Mouse (Mus musculus) A20 (cell line): Measurements from ENCODE around the gene Ppp2r5c.

ENCODE experiments used
- DNase-seq: peaks from one replicate; pipeline ENCODE4 v3.0.0-alpha.2; 2011; ENCODE audit warnings: low read depth, low spot score

Ppp2r5c gene

DNA sequence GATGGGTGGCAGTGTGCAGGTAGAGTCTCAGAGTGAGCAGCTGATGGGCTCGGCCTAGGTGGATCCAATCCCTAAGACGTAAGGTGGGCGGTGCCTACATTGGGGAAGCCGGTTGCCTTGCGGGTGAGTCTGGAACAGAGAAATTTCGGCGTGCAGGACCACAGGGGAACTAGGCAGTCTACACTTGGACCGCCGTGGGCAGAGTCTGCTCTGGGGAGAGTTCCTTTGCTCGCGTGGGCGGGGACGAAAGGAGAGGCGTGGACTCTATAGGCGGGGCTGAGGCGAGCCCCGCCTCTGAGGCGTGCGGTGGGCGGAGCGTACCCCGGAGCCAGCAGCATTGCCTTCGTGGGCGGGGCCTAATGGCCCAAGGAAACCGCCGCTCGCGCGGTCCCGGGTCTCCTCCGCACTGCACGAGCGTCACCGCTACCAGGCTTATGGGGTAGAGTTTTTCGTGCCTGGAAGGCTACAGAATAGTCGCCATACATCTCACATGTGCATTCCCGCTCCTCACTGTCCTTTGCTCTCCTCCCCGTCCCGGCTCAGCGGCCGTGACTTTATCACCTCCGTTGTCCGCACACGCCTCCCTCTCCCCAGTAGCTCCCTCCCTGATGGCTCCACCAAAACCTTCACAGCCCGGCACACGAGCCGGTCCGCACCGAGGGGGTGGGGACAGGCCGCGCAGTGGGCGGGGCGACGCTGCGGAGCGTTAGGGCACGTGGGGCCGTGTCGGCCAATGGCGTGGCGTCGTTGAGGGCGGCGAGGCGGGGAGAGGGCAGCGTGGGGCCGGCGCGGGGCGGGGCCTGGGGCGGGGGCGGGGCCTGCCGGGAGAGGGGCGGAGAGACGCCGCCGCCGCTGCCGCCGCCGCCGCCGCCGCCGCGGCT is at the start of gene Ppp2r5c:
Gene Ppp2r5c, plus strand, starts transcription at position 831 of the 881 bp plus-strand sequence.
- peak; percentile 92 for DNase-seq

DNA sequence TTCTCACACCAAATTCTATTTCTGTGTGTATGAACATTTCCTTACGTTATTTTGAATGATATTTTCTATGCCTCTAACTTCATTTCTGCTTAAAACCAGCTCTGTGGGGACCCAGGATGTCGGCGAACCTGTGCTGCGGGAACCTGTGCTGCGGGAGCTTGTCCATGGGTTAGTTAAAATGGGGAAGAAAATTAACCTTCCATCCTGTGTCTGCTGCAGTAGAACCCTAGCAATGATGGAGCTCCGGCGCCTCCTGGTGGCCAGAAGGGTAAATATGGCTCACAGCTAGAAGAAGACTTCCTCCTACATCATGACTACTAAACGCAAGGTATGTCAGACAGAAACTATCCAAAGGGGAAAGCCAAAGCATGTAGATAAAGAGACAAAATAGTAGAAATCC is 48.6 kb upstream of the Ppp2r5c start:
- DNase-seq = peak; percentile 77

DNA sequence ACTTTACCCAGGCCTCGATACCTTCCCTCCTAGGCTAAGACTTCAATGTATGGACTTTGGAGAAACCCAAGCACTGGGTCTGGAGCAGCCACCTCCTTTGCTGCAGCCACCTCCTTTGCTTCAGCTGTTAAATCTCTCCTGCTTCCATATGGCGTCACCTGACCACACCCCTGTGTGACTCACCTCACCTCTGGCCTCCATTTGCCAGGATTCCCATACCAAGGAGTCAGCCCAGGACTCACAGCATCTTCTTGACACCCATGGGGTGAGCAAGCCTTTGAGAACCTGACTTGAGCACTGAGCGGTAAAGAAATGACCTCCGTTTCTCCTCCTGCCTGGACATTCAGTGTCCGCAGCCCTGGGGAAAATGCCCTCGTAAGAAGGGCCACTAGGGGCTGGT is 47.8 kb upstream of the Ppp2r5c start:
- DNase-seq = no peak

DNA sequence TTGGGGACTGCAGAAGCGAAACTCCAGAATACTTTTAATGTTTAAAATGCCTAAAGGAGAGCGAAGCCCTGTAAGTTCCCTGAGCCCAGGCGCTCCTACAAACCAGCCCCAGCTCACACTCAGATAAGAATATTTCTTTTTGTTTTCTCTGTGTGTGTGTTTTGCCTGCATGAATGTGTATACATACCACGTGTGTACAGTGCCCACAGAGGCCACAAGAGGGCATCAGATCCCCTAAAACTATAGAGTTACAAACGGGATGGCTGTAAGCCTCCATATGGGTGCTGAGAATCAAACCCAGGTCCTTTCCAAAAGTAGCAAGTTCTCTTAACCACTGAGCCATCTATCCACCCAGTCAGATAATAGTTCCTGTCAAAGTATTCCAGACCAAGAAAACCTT is 46.0 kb upstream of the Ppp2r5c start:
- no peak for DNase-seq

DNA sequence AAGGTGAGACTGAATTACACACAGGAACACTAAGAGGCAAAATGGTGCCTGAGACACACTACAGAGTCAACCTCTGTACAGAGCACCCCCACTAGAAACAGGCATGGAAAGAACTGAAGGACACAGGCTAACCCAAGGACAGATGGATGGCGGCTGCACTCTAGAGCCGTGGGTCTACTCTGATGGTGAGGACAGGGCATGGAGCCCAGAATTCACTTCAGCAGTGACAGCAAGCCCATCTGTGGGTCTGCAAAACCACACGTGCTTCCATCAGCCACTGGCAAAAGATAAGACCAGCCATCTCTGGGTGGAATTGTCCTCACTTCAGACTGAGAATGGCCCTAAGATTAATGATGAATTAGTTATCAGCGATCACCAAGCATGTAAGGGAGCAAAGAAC is 45.0 kb upstream of the Ppp2r5c start:
- no peak for DNase-seq

DNA sequence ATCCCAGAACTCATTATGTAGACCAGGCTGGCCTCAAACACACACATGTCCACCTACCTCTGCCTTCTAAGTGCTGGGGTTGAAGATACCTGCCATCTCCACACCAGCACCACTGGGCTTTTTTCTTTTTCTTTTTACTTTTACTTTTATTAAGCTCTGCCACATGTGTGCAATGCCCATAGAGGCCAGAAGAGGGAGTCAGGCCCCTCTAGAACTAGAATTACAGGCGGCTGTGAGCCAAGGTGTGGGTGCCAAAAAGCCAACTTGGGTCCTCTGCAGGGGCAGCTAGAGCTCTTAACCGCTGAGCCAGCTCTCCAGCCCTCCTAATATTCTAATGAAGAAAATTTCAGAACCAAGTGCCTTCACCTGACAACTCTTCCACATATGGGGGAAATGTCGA is 30.7 kb upstream of the Ppp2r5c start:
- peak; percentile 71 for DNase-seq

DNA sequence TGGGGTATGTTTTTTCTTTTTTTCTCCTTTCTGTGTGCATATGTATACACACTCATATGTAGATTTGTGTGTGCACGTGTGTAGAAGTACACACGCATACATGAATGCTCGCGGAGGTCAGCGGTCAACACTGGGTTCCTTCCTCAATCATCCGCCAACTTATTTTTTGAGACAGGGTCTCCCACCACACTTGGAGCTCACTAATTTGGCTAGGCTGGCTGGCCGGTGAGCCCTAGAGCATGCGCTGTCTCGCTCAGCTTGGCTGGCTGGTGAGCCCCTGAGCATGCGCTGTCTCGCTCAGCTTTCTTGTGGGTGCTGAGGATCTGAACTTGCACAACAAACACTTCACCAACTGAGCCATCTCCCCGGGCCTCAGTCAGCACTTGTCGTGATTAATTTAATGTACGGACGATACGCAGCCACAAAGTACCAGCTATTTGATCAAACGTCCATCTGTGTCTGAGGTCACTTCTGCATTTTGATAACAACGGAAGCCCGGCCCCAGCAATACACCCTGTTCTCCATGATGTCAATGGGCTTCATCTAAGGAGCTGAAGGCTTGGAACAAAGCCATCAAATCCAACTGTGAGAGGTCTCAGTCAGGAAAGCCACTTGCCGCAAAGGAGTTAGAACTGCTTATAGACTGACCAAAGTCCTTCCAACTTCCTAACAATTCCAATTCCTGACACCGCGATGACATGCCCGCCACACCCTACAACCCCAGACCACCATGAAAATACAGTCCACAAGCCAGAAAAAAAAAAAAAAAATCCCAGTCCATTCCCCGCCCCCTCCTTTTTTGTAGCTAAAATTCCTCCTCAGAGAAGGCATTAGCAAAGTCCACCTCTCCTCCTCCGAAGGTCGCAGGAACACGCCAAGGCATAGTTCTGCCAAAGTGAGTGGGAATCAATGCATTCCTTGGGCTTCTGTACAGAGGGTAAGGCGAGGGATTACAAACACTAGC is 29.6 kb upstream of the Ppp2r5c start:
- no peak for DNase-seq

DNA sequence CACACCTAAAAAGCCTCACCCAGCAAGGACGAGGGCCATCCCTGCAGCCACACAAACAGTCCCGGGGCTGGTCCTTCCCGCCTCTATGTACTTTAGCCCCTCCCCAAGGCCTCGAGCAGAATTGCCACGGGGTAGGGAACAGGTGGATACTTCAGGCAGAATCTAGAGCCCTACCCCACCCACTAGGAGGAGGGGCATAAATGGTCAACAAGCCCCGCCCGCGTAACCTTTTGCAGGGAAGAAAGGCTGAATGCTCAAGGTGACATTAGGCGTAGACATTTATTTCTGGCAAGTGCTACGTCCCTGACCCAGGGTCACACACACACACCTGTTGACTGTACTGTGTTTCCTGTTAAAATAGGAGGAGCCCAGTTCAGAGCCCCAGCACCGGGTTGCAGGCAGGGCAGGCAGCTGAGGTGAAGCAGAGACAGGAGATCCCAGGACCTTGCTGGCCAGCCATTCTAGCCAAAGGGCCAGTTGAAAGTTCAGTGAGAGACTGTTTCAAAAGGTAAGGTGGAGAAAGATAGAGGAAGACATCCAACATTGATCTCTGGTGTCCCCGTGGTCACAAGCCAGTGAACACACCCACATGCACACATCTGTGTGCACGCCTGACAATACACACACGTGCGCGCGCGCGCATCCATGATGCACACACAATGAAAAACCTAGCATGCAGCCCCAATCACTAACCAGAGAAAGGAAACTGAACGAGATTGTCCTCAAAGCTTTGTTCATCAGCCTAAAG is 28.8 kb upstream of the Ppp2r5c start:
- peak; percentile 72 for DNase-seq

DNA sequence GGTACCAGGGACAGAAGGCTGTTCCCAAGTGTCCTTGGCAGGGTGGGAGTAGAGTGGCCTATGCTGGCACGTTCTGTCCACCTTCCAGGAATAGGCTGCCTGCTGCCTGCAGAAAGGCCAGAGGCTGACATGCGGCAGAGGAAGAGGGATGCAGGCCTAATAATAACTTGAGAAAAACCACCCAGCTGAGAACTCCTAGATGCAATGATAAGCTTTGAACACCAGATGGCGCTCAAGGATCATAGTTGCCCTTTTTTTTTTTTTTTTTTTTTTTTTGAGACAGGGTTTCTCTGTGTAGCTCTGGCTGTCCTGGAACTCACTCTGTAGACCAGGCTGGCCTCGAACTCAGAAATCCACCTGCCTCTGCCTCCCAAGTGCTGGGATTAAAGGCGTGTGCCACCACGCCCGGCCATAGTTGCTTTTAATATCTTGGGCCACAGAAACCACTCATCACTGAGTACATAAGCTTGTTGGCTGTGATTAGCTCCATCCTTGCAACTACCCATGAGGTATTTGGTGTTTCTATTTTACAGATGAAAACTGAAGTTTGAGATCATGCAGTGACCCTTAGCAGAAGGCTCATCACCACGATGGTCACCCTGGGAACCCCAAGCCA is 28.1 kb upstream of the Ppp2r5c start:
- peak; percentile 71 for DNase-seq

DNA sequence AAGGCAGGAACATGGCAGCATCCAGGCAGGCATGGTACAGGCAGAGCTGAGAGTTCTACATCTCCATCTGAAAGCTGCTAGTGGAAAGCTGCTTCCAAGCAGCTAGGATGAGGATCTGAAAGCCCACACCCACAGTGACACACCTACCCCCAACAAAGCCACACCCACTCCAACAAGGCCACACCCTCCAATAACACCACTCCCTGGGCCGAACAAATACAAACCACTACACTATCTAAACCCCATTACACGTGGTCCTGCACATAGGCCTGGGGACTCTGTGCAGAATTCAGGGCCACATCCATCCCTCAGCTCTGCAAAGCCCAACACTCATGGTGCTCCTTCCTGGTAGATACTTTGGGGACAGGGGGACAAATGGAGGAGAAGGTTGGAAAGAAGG is 27.0 kb upstream of the Ppp2r5c start:
- peak; percentile 31 for DNase-seq

DNA sequence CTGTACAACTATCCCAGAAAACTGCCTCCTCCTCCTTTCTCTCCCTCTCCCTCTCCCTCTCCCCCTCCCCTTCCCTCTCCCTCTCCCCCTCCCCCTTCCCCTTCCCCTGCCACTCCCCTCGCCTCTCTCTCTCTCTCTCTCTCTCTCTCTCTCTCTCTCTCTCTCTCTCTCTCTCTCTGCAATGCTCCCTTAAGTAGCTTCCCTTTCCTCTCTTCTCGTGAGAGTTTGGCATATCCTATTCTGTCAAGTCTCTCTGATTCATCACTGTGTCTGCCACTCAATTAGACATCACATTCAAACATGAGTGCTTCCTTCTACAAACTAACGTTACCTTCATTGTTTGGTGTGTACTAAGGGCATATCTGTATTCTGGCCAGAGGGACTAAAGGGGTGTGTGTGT is 25.6 kb upstream of the Ppp2r5c start:
- no peak for DNase-seq

DNA sequence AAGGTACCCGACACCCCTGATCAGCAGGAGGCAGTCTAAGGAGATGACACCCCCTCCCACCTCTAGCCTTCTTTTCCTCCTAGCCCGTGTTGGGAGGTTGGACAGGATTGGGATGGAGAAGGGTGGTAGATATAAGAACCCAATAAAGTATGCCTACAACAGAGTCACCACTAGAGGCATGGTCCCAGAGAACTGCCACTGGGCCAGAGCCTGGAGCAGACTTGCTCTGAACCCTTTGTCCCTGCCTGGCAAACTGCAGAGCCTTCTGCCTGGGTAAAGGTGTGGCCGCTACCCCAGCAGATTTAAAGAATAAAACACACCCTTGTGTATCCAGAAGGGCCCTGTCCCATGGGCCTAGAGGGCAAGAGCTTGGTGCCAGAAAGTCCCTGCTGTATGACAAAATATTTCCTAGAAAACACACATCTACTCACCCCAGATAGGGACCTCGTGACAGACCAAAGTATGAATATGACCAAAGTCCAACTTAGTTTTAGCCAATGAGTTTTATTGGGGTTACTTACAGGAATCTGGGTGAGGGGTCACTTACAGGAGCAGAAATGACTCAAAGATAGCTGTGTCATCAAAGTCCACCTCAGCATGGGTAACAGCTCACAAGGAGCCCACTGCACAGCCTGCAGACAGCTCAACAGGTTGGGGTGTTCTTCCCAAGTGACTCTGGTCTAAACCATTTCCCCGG is 22.8 kb upstream of the Ppp2r5c start:
- no peak for DNase-seq

DNA sequence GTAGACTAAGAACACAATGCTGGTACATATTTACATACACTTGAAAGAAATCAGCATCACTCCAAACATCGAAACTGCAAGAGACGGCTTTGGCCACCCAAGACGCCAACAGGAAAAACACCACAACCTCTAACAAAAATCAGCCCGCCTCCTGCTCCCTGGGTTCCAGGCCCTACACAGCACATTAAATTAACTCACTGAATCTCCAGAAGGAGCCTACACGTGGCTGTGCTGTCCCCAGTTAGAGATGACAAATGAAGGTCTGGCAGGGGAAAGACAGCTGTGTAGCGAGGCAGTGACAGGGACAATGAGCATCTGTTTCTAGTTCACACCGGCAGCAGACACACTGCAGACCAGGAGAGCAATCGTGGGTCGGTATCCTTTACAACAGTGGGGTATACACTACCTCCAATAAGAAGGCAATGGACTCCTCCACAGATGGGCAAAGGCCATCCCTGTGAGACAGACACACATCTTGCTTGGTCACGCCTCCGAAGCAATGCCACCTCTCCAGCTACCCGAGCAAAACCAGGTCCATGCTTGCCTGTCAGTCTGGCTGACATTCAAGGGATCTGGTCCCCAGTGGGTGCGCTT is 20.4 kb upstream of the Ppp2r5c start:
- DNase-seq = no peak

DNA sequence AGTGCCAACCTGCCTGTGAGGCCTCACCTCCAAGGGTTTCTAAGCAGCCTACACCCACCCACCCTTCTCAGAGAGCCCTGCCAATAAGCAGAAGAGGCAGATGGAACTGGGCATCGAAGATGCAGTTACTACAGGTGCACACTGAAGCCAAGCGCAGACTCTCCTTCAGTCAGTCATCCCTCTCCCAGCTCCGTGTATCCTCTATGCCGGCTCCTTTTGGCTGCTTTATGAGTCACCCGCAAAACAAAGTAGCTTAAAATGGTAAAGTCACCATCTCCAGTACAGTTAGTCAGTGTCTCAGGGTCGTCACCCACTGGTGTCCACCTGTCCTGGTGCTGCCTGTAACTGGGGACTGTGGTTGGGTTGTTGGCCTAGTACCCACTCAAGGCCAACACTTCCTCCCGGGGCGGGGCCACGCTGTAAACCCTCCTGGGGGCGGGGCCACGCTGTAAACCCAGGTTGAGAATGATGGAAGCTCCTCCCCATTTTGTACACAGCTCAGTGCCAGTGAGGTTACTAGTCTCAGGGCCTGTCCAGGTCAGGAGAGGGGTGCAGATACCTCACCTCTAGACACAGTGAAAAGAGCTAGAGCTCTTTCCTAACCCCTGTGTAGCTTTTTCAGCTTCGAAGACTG is 17.5 kb upstream of the Ppp2r5c start:
- peak; percentile 31 for DNase-seq

DNA sequence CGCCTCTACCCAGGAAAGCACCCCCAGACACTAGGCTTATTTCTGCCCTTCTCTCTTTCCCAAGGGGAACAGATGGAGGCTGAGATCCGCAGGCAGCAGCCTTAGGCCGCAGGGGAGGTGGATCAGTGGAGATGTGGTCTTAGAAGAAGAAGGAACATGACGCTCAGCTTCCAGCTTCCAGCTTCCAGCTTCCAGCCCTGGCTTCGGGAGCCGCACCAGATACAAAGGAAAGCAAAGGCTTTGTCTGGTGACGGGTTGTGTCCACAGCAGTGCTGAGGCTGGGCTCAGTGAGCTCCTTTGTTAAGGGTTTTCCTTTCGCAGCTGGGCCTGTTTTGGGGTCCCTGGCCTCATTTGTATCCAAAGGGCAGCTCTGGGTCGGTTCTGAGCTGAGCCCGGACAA is 16.9 kb upstream of the Ppp2r5c start:
- no peak for DNase-seq

DNA sequence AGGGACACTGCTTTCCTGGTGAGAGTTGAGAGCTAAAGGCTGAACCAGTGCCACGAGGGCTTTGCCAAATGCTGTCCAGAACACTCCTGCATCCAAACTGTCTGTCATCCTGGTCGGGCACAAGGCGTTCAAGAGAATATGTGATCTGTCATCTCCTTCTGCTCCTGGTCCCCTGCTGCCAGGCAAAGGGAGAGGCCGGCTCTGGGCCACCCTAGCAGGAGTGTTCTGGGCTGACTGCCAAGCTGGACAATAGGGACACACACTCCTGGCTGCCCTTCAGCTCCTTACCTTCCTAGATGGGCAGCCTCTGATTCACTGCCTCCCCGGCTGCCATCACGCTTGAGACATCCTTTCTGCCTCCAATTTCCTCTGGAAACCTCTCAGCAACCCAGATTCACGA is 15.1 kb upstream of the Ppp2r5c start:
- DNase-seq = no peak

DNA sequence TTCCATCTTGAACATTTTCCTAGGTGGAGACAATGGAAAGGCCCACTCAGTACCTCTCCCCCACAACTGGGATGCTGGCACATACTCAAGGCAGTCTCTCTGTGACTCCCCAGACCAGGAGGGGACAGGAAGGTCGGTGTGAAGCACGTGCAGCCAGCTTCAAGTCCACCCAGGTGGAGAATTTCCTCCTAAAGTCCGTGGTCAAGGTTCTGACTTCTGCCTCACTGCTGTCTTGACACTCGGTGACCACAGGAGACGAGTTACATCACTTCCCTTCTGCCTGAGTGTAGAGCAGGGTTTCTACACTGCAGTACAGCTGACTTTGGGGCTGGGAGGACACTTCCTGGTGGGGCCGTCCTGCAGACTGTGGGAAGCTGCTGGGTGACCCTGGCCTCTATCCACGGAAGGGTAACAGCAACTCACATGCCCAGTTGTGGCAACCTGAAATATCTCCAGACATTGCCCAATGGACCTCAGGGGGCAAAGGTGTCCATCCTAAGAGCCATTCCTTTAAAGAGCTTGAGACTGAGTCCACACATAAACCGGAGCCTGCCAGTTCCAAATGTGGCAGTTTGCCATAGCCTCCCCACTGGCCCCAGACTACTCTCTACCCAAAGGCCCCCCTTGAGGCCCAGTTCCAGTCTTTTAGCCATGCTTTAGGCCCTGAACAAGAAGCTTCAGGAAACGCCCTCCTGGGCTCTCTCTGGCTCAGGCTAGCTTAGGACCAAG is 10.1 kb upstream of the Ppp2r5c start:
- DNase-seq = no peak

DNA sequence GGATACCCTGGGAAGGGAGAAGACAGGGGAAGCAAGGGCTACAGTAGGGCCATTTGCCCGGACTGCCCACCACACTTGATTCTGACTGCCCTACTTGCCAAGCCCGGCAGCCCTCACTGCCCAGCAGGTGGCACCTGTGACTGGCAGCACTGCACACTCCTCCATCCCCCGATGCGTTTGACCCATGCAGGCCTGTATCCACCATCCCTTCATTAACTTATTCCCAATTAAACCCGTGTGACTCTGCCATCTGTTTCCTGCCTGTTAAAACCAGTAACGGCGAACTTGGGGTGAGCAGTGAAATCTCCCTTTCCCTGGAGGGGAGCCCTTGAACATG is 9.6 kb upstream of the Ppp2r5c start:
- DNase-seq = no peak

DNA sequence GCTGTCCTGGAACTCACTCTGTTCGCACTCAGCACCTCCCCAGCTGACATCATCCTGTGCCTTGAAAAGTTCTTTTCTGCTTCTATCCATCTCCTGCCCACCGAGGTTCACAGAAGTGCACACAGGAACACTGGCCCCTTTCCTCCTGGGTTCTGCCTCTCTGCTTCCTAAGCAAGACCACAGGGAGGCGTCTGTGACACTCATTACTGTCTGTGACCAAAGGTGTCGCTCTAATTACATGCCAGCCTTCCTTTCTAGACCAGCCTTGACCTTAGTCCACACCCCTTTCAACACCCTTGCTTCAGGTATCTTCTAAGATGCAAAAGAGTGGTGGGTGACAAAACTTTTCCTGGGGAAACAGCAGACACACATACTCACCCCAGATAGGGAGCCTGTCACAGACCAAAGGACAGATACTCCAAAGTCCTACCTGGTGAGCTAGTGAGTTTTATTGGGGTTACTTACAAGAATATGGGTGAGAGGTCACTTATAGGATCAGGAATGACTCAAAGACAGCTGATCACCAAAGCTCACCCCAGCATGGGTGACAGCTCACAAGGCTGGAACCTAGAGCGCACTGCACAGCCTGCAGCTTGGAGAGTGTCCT is 8.4 kb upstream of the Ppp2r5c start:
- peak; percentile 63 for DNase-seq
